Mouse (Mus musculus) embryonic facial prominence, embryonic 10.5 days (tissue): Measurements from ENCODE around the gene Aagab. TPM values are rescaled to one million over a fixed set of nuclear protein-coding genes. Genes with fewer than 3 reads are reported as not detected.

Experiments
- DNase-seq: peaks from one replicate; pipeline ENCODE4 v3.0.0-alpha.2; 2017; ENCODE audit warnings: low spot score
- H3K27ac ChIP-seq: fragments of 300-500 bp; sonication (generic); replicated peaks from 2 replicates; pipeline ENCODE4 v1.5.1; 2016; ENCODE audit warnings: mild to moderate bottlenecking
- H3K27me3 ChIP-seq: fragments of 300-500 bp; sonication (generic); replicated peaks from 2 replicates; pipeline ENCODE4 v1.6.1; 2016; ENCODE audit warnings: low read depth, mild to moderate bottlenecking; ENCODE audit not compliant: poor library complexity, severe bottlenecking
- H3K36me3 ChIP-seq: fragments of 300-500 bp; sonication (generic); replicated peaks from 2 replicates; pipeline ENCODE4 v1.6.1; 2016; ENCODE audit warnings: mild to moderate bottlenecking, moderate library complexity
- H3K4me1 ChIP-seq: fragments of 300-500 bp; sonication (generic); 2 replicates; pipeline ENCODE4 v1.6.1; 2016
- H3K4me3 ChIP-seq: fragments of 300-500 bp; sonication (generic); 2 replicates; pipeline ENCODE4 v1.5.1; 2016; ENCODE audit warnings: mild to moderate bottlenecking, moderate library complexity
- H3K9me3 ChIP-seq: fragments of 300-500 bp; sonication (generic); 2 replicates; pipeline ENCODE4 v1.6.1; 2016; ENCODE audit warnings: mild to moderate bottlenecking
- WGBS: fragments of 180-500 bp; shearing (Covaris S2); methylation state at CpG from one replicate; pipeline ENCODE4 v1.1.7; 2016; 5-methylcytosine and 5-hydroxymethylcytosine counted together
- polyA plus RNA-seq: library from polyadenylated mRNA; unstranded; fragments of >200 nt; fragmentation: Nextera tagmentation; extraction: Ambion mirVana; gene quantifications from 2 replicates; pipeline ENCODE4 v1.2.1, GENCODE M21; 2016

Gene Aagab
- polyA plus RNA-seq, 1 experiment from 2014 or later: 37.4 TPM

DNA sequence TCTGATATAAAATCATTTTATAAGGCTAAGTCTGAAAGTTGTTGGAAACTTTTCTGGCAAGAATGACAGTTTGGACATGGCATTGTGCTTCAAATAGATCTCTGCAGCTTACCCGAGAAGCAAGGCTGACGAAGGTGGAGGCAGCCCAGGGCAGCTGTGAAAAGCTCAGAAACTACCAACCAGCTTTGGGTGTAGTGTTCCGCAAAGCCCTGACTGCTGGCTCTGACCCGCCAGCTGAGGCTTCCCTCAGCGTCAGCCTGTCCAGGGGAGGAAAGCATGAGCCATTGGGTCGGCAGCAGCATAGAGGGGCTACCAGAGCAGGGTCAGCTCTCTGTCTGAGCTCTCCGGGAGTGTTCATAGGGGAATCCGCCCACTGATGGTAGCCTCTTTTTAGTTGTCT, 6.8 kb downstream of the Aagab start:
- 74% methylated on average over 8 of the region's 8 CpGs for WGBS
- Histone ChIP-seq H3K9me3 (no peaks in the 10 kb centered on the region), H3K27ac (no peak overlapping the region), H3K4me1 (peaks cover 71% of the 10 kb centered on the region), H3K4me3 (no peak overlapping the region), H3K27me3 (no peaks in the 10 kb centered on the region), H3K36me3 (no peaks in the 10 kb centered on the region)
- DNase-seq: no peak

DNA sequence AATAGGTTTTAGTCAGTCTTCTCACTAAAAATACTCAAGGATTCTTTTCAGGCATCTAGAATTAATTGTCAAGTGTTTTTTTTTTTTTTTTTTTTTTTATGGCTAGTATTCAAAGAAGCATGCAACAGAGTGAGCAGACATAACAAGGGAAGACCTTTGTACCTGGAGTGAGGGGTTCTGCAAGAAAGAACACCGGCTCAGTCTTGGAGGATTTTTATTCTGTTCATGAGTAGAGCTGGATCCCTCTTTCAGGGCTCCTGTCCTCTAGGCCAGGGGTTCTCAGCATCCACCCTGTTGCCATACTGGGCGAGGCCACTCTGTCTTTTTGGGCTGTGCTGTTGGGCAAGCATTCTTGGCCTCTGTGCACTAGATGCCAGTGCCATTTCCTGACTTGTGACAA, 7.3 kb downstream of the Aagab start:
- H3K4me1 ChIP-seq: peaks cover 71% of the 10 kb centered on the region

DNA sequence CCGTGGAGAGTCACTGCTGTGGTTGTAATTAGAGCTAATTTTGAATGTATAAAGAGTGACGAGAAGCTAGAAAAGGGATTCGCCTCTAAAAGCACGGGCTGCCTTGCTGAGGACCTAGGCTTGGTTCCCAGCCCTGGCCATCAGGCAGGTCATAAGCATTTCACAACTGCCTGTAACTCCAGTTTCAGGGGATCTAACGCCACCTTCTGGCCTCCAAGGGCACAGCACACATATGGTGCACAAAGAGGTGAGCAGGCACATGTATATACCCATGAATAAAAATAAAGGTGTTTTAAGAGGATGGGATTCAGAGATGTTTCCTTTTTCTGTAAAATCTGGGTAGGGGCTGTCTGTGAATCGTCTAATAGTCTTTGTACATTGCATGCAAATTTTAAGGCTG, 7.8 kb downstream of the Aagab start:
- peaks cover 68% of the 10 kb centered on the region for H3K4me1 ChIP-seq
- no peaks in the 10 kb centered on the region for H3K27me3 ChIP-seq
- no peaks in the 10 kb centered on the region for H3K36me3 ChIP-seq
- WGBS: 84% methylated on average over 6 of the region's 6 CpGs
- H3K27ac ChIP-seq: peak overlapping the region; percentile 78; the same call in 1 of the 2 replicates
- no peaks in the 10 kb centered on the region for H3K9me3 ChIP-seq
- no peak for DNase-seq
- no peak overlapping the region for H3K4me3 ChIP-seq

More for the DNA sequence above, 7.3 kb downstream of the Aagab start:
- DNase-seq: no peak
- 95% methylated on average over 2 of the region's 2 CpGs for WGBS
- Histone ChIP-seq H3K4me3 (no peak overlapping the region), H3K9me3 (no peaks in the 10 kb centered on the region), H3K36me3 (no peaks in the 10 kb centered on the region), H3K27me3 (no peaks in the 10 kb centered on the region), H3K27ac (no peak overlapping the region)

DNA sequence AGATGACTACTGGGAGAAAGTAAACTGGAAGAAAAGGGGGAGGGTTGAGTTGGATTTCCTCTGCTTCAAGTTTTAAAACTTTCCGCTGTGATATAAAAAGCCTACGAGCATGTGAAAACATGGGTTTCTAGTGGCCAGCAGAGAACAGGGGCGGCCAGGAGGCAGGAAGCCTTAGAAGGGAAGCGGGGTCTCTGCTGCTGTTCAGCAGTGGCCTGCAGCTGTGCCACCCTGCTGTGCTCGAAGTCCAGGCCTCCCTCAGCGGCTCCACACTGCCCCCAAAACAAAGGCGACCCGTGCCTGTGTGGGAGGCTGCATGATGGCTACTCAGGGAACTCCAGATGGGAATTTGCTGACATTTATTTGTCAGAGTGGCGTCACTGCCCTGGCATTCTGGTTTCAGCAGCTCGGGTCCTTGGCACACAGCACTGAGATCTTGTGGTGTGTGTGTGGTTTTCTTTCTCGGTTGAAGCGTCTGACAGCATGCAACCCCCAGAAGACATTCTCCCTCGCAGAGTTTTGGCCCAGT, 8.4 kb downstream of the Aagab start:
- DNase-seq: peak; percentile 53
- peak overlapping the region; percentile 78 for H3K27ac ChIP-seq
- no peaks in the 10 kb centered on the region for H3K9me3 ChIP-seq
- H3K27me3 ChIP-seq: no peaks in the 10 kb centered on the region
- peaks cover 64% of the 10 kb centered on the region for H3K4me1 ChIP-seq
- whole genome bisulfite sequencing: 14% methylated on average over 13 of the region's 13 CpGs
- peak overlapping the region; percentile 11; the same call in 1 of the 2 replicates for H3K4me3 ChIP-seq
- H3K36me3 ChIP-seq: no peaks in the 10 kb centered on the region

DNA sequence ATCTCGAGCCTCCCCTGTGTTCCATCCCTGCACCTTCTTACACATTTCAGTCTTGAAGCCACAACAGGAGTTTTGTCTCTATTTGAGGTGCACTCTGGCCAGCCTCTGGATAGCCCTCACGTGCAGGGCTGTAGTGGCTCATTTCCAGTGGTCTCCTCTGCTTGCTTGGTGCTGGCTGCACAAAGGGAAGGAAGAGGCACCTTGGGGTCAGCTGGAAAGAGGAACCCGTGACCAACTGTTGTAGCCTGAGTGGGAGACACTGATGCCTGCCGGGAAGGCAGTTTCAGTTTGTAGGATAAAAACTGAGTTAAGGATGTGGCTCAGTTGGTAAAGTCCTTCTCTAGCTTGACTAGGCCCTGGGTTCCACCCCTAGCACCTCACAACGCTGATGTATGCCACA, 9.5 kb downstream of the Aagab start:
- 71% methylated on average over 5 of the region's 5 CpGs for WGBS
- Histone ChIP-seq H3K4me3 (no peak overlapping the region), H3K36me3 (peaks cover 5% of the 10 kb centered on the region), H3K27ac (no peak overlapping the region; the same call in 1 of the 2 replicates), H3K9me3 (no peaks in the 10 kb centered on the region), H3K27me3 (no peaks in the 10 kb centered on the region), H3K4me1 (peaks cover 62% of the 10 kb centered on the region)
- no peak for DNase-seq

DNA sequence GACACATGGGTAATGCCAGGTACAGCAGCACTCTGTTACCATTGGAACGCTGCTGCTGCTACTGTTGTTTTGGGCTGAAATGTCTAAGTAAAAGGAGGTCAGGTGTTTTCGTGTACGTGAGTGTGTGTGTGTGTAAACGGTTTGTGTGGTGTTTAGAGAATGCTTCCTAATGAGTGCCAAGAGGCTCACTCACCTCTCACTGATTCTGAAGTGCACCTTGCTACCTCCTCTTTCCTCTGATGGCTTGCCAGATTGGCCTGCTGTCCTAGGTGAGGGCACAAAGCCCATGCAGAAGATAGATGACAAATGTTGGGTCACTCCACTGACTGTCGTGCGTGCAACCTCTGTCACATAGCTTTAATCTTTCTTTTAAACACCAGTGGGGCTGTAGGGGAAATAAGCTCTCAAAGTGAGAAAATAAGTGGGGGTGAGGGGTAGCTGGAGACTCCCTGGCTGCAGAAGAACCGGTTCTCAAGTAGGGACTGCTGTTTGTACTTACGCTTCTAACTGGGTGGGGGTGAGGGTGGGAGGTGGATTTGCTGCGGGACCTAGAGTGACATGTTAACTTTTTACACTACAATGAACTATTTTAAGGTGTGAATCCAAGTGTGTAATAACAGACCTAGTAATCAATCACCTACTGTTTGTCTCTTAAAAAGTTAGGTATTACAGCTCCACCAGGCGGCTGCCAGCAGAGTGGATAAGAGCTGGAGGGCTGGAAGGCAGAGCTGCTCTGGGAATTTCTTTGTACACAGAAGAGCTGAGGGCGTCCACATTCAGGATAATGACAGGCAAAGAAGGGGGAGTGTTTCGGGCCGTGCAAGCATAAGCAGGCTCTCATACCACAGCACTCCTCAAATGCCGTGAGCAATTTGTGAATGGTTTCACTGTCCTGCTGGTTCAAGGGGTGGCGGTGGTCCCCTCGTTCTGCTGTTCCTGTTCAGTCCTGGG, 10.4 kb downstream of the Aagab start:
- Histone ChIP-seq H3K27me3 (no peaks in the 10 kb centered on the region), H3K4me3 (no peak overlapping the region), H3K27ac (peak overlapping the region; percentile 5; the same call in 1 of the 2 replicates), H3K36me3 (peaks cover 14% of the 10 kb centered on the region), H3K4me1 (peaks cover 62% of the 10 kb centered on the region), H3K9me3 (no peaks in the 10 kb centered on the region)
- WGBS: 52% methylated on average over 16 of the region's 16 CpGs
- DNase-seq: peak; percentile 59

DNA sequence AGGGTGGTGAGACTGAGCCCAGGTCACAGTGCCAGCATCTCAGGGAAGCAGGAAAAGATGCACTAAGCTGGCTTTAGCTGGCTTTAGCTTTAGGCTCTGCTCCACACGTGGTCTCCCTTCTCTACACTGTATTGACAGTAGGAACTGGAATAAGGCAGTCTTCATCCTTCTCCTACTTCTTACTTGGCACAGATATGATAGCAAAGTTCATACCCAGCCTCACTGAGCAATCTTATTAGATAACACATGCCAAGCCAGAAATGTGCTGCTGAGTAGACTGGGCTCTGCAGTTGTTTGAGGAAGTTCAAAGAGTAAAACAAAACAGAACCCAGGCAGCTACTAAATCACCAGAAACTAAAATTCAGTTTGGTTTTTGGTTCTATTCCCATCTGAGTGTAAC, 11.1 kb downstream of the Aagab start:
- Histone ChIP-seq H3K36me3 (peaks cover 21% of the 10 kb centered on the region), H3K27ac (0 out of 2 replicates have a peak overlapping the region, but pooled peaks have one; percentile 5), H3K4me3 (no peak overlapping the region), H3K27me3 (no peaks in the 10 kb centered on the region), H3K4me1 (peaks cover 60% of the 10 kb centered on the region), H3K9me3 (no peaks in the 10 kb centered on the region)
- 41% methylated on average over 1 of the region's 1 CpGs for WGBS
- DNase-seq: no peak

DNA sequence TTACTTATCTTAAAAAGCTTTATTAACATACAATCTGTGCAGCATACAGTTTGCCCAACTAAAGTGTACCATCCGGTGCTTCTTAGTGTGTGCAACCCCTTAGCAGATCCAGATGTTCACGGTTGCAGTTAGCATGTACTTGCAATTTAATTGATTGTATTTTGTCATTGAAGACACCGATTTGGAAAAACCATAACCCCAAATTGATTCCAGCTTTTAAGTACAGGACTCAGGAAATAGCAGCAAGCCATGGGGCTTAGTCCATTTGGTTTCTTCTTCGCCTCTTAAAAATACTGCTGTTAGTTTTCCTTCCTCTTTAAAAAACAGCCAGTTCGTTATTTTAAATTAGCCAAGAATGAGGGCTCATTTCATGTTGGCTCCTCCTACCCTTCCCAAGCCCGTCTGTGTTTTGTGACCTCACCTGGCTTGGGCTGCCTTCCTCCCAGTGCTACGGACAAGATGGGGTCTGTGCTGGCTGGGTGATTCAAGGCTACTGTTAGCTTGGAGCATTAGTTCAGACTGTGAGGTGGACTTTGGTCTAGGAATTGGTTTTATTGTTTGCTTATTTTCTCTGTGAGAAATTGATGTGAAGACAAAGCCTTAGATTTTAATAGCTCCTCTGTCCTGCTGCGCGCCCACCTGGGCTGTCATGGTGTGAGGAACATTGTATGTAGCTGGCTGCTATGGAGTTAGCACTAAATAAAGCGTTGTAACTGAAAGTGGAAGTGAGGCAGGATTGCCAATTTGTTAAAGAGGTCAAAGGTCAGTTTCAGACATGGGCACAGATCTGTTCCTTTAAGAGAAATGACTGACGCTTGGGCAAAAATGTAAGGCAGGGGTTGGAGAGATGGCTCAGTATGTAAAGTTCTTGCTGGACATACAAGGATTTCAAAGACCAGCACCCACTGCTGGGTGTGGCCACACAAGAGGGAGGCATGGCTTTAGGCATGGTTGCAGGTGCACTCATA, 11.8 kb downstream of the Aagab start:
- Histone ChIP-seq H3K4me1 (peaks cover 53% of the 10 kb centered on the region), H3K27ac (no peak overlapping the region), H3K36me3 (peaks cover 28% of the 10 kb centered on the region), H3K9me3 (no peaks in the 10 kb centered on the region), H3K4me3 (no peak overlapping the region), H3K27me3 (no peaks in the 10 kb centered on the region)
- 67% methylated on average over 11 of the region's 11 CpGs for WGBS
- DNase-seq: no peak

DNA sequence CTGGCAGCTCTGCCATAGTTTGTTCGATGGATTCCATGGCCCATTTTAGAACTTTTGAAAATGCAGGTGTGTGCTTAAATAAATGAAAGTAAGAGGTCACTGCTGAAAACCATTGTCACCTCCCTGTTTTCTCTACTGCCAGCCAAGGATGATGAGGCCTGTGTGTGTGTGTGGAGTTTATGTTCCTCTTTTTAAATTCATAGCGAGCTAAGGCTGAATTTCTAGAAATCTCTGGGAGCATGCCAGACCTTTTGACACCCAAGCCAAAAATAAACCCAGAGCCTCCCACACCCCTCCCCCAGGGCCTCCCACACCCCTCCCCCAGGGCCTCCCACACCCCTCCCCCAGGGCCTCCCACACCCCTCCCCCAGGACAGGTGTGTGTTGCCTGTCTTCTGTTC, 15.5 kb downstream of the Aagab start:
- H3K4me3 ChIP-seq: no peak overlapping the region
- DNase-seq: no peak
- WGBS: 95% methylated on average over 2 of the region's 2 CpGs
- H3K27me3 ChIP-seq: no peaks in the 10 kb centered on the region
- H3K4me1 ChIP-seq: peaks cover 21% of the 10 kb centered on the region
- peaks cover 55% of the 10 kb centered on the region for H3K36me3 ChIP-seq
- no peak overlapping the region for H3K27ac ChIP-seq
- no peaks in the 10 kb centered on the region for H3K9me3 ChIP-seq

DNA sequence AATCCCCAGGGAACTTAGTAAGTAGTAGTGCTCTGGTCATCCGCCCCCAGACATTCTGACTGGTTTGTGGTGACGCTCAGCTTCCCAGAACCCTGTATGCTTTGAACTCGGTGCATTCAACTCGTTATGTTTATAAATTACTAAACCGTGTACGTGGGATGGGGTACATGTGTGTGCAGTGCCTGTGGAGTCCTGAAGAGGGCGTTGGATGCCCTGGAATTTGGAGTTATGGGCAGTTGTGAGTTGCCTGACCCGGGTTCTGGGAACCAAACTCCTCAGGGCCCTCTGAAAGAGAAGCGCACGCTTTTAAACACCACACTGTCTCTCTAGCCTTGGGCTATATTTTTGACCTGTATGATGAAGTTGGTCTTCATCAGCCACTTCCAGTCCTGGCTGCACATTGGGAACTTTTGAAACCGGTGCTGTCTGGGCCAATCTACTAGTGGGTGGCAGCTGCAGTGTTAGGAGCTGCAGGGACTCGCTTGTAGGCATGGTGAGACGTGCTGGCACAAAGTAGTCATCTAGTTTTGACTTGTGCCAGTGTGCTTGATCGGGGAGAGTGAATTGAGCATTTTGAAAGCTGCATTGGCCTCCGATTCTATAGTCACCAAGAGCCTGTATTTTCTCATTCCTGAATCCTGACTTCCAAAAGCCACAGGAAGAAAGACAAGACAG, 21.6 kb downstream of the Aagab start:
- DNase-seq: no peak
- H3K27ac ChIP-seq: no peak overlapping the region
- 76% methylated on average over 15 of the region's 15 CpGs for WGBS
- no peaks in the 10 kb centered on the region for H3K27me3 ChIP-seq
- H3K4me3 ChIP-seq: no peak overlapping the region
- peaks cover 70% of the 10 kb centered on the region for H3K36me3 ChIP-seq
- no peaks in the 10 kb centered on the region for H3K9me3 ChIP-seq
- H3K4me1 ChIP-seq: peaks cover 16% of the 10 kb centered on the region

DNA sequence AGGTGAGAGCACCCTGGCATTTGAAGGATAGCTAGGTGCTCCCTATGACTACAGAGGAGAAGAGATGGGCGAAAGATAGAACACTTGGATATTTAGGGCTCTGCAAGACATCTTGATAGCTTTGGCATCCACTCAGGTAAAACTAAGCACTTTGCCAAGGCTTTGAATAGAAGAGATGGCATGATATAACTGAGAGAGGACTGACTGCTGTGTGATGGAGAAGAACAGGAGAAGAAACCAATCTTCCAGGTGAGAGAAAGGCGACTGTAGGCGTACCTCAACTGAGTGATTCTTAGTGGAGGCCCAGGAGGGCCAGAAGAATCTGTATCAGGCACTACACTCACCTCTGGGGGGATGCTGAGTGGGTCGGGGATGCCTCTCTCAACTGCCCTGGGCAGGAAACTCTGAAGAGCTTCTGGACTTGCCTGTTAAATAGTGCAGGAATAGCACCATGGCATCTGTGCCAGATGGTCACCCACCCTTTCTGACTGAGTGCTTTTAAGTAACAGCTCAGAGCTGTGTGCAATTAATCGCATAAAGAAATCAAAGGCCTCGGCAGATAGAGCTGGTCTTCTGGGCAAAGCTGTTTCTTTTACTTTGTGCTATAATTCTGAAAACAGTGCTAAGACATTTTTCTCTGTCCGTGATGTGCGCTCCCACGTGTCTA, 22.8 kb downstream of the Aagab start:
- H3K9me3 ChIP-seq: no peaks in the 10 kb centered on the region
- H3K27ac ChIP-seq: no peak overlapping the region
- no peak overlapping the region for H3K4me3 ChIP-seq
- 91% methylated on average over 9 of the region's 9 CpGs for WGBS
- H3K4me1 ChIP-seq: peaks cover 16% of the 10 kb centered on the region
- H3K36me3 ChIP-seq: peaks cover 70% of the 10 kb centered on the region
- no peaks in the 10 kb centered on the region for H3K27me3 ChIP-seq
- DNase-seq: no peak
